Mouse (Mus musculus) bone marrow, adult 2 months (tissue): ENCODE results near the gene Tulp2.

ENCODE experiments used
- CTCF ChIP-seq: fragments of 200-500 bp; IDR thresholded peaks from 2 replicates; pipeline ENCODE4 v1.5.1; 2011; ENCODE audit warnings: low read length, control low read depth; ENCODE audit not compliant: control insufficient read depth, insufficient read depth
- POLR2A ChIP-seq: fragments of 200-500 bp; IDR thresholded peaks from 2 replicates; pipeline ENCODE4 v1.6.1; 2011; ENCODE audit warnings: low read depth, mild to moderate bottlenecking, control low read depth, low read length, borderline replicate concordance; ENCODE audit not compliant: control insufficient read depth

DNA sequence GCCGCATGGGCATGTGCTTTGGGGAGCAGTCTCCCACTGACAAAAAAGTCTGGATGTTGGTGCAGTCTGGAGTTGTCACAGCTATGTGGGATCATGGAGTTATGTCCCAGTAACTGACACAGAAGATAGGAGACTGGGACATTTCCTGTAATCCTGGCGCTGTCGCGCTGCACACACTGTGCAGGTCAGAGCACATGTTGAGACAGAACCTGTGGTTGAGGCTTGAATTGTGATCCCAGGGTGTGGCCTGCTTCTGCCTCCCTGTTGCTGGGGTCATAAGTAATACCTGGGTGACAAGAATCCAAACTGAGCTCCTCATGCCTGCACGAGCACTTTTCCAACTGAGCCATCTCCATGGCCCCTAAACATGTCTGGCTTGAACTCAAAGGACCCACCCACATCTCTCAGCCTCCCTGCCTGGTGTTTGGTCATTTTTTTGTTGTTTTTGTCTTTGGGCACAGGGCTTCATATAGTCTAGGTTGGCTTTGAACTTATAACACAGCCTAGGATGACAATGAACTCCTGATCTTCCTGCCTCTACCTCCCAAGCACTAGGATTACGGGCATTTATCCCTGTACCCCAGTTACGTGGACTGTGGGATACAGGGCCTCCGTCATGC lies 10.7 kb downstream of the Tulp2 start:
- no peak for TF ChIP-seq CTCF
- no peak for TF ChIP-seq POLR2A
